Mouse (Mus musculus) kidney, embryonic 16.5 days (tissue): ENCODE measurements around the gene Pimreg. TPM values are rescaled to one million over a fixed set of nuclear protein-coding genes. Genes with fewer than 3 reads are reported as not detected.

Experiments
- ATAC-seq: fragments of 200-750 bp; cut with Nextera tagmentation; 2 replicates; pipeline ENCODE4 v1.8.0; 2017; ENCODE audit warnings: moderate TSS enrichment; ENCODE audit not compliant: low FRiP score, low TSS enrichment
- H3K27ac ChIP-seq: fragments of 300-500 bp; sonication (generic); 2 replicates; pipeline ENCODE4 v1.5.1; 2014; ENCODE audit warnings: low read length
- H3K27me3 ChIP-seq: fragments of 300-500 bp; sonication (generic); 2 replicates; pipeline ENCODE4 v1.6.1; 2014; ENCODE audit warnings: low read length, control low read depth, mixed read lengths; ENCODE audit not compliant: insufficient read depth
- H3K36me3 ChIP-seq: fragments of 300-500 bp; sonication (generic); 2 replicates; pipeline ENCODE4 v1.6.1; 2014; ENCODE audit warnings: low read length, control low read depth, mixed read lengths; ENCODE audit not compliant: insufficient read depth
- H3K4me1 ChIP-seq: fragments of 300-500 bp; sonication (generic); 2 replicates; pipeline ENCODE4 v1.6.1; 2014; ENCODE audit warnings: low read length, control low read depth, mixed read lengths; ENCODE audit not compliant: insufficient read depth
- H3K4me2 ChIP-seq: fragments of 300-500 bp; sonication (generic); replicated peaks from 2 replicates; pipeline ENCODE4 v1.6.1; 2014; ENCODE audit warnings: low read depth, low read length
- H3K4me3 ChIP-seq: fragments of 300-500 bp; sonication (generic); 2 replicates; pipeline ENCODE4 v1.5.1; 2014; ENCODE audit warnings: mild to moderate bottlenecking, low read length
- H3K9ac ChIP-seq: fragments of 300-500 bp; sonication (generic); replicated peaks from 2 replicates; pipeline ENCODE4 v1.6.1; 2014; ENCODE audit warnings: low read length
- H3K9me3 ChIP-seq: fragments of 300-500 bp; sonication (generic); 2 replicates; pipeline ENCODE4 v1.6.1; 2016; ENCODE audit warnings: low read length, control low read depth
- WGBS: fragments of 180-500 bp; shearing (Covaris S2); extraction: QIAGEN DNeasy Blood & Tissue Kit; methylation state at CpG from one replicate; pipeline ENCODE4 v1.1.7; 2014; 5-methylcytosine and 5-hydroxymethylcytosine counted together
- polyA plus RNA-seq: library from polyadenylated mRNA; unstranded; fragments of >200 nt; fragmentation: Nextera tagmentation; extraction: Ambion mirVana; gene quantifications from 2 replicates; pipeline ENCODE4 v1.2.1, GENCODE M21; 2015

Gene Pimreg
- polyA plus RNA-seq, 1 experiment from 2014 or later, result 131 TPM

GRCm38 (mm10) chr11:72055176-72055575 lies 13.3 kb downstream of the Pimreg start:
- H3K36me3 ChIP-seq, result no peaks in the 10 kb centered on the region
- 16% methylated on average over 2 of the region's 2 CpGs for WGBS

GRCm38 (mm10) chr11:72057166-72057565 lies 15.3 kb downstream of the Pimreg start:
- no peaks in the 10 kb centered on the region; the same call in 1 of the 2 replicates for H3K27me3 ChIP-seq
- H3K4me2 ChIP-seq, result no peak overlapping the region
- no peaks in the 10 kb centered on the region for H3K36me3 ChIP-seq
- no peak overlapping the region for H3K9ac ChIP-seq
- no peaks in the 10 kb centered on the region for H3K4me1 ChIP-seq
- ATAC-seq, result no peak
- 70% methylated on average over 3 of the region's 3 CpGs for WGBS
- no peaks in the 10 kb centered on the region for H3K9me3 ChIP-seq
- no peak overlapping the region for H3K4me3 ChIP-seq
- H3K27ac ChIP-seq, result no peak overlapping the region

More at GRCm38 (mm10) chr11:72055176-72055575, 13.3 kb downstream of the Pimreg start:
- no peak for ATAC-seq
- H3K27ac ChIP-seq, result no peak overlapping the region
- peaks cover 9% of the 10 kb centered on the region for H3K4me1 ChIP-seq
- H3K9ac ChIP-seq, result no peak overlapping the region
- no peaks in the 10 kb centered on the region for H3K9me3 ChIP-seq
- peaks cover 3% of the 10 kb centered on the region; the same call in 1 of the 2 replicates for H3K27me3 ChIP-seq
- no peak overlapping the region for H3K4me2 ChIP-seq
- no peak overlapping the region for H3K4me3 ChIP-seq

GRCm38 (mm10) chr11:72060416-72060815 lies 18.6 kb downstream of the Pimreg start:
- Histone ChIP-seq H3K36me3 (no peaks in the 10 kb centered on the region), H3K9ac (no peak overlapping the region), H3K4me2 (no peak overlapping the region), H3K4me1 (no peaks in the 10 kb centered on the region), H3K9me3 (peaks cover 9% of the 10 kb centered on the region; the same call in 1 of the 2 replicates), H3K4me3 (no peak overlapping the region), H3K27ac (no peak overlapping the region), H3K27me3 (no peaks in the 10 kb centered on the region)
- ATAC-seq, result no peak
- 75% methylated on average over 9 of the region's 9 CpGs for WGBS

- no peak for ATAC-seq
- Histone ChIP-seq H3K9ac (no peak overlapping the region), H3K27me3 (no peaks in the 10 kb centered on the region), H3K4me2 (no peak overlapping the region), H3K36me3 (no peaks in the 10 kb centered on the region), H3K9me3 (peaks cover 9% of the 10 kb centered on the region; the same call in 1 of the 2 replicates), H3K4me3 (no peak overlapping the region), H3K27ac (no peak overlapping the region), H3K4me1 (no peaks in the 10 kb centered on the region)
- WGBS, result 67% methylated on average over 13 of the region's 13 CpGs
Observed at GRCm38 (mm10) chr11:72061093-72061620, 19.3 kb downstream of the Pimreg start.

- H3K4me1 ChIP-seq, result no peaks in the 10 kb centered on the region
- 82% methylated on average over 6 of the region's 6 CpGs for WGBS
- H3K36me3 ChIP-seq, result no peaks in the 10 kb centered on the region
- H3K9me3 ChIP-seq, result peaks cover 9% of the 10 kb centered on the region; the same call in 1 of the 2 replicates
- no peak overlapping the region for H3K4me3 ChIP-seq
- H3K27ac ChIP-seq, result no peak overlapping the region
- no peaks in the 10 kb centered on the region for H3K27me3 ChIP-seq
- no peak overlapping the region for H3K4me2 ChIP-seq
- no peak for ATAC-seq
- H3K9ac ChIP-seq, result no peak overlapping the region
Observed at GRCm38 (mm10) chr11:72064414-72064813, 22.6 kb downstream of the Pimreg start.

GRCm38 (mm10) chr11:72065103-72065502 lies 23.3 kb downstream of the Pimreg start:
- Histone ChIP-seq H3K36me3 (no peaks in the 10 kb centered on the region), H3K4me1 (no peaks in the 10 kb centered on the region), H3K9ac (no peak overlapping the region), H3K9me3 (peaks cover 9% of the 10 kb centered on the region; the same call in 1 of the 2 replicates), H3K4me2 (no peak overlapping the region), H3K27ac (no peak overlapping the region), H3K27me3 (peaks cover 4% of the 10 kb centered on the region; the same call in 1 of the 2 replicates), H3K4me3 (no peak overlapping the region)
- WGBS, result 93% methylated on average over 8 of the region's 8 CpGs
- ATAC-seq, result no peak

- Histone ChIP-seq H3K4me3 (no peak overlapping the region), H3K9ac (no peak overlapping the region), H3K27ac (no peak overlapping the region), H3K9me3 (peaks cover 9% of the 10 kb centered on the region; the same call in 1 of the 2 replicates), H3K36me3 (no peaks in the 10 kb centered on the region), H3K27me3 (peaks cover 8% of the 10 kb centered on the region; the same call in 1 of the 2 replicates), H3K4me2 (no peak overlapping the region), H3K4me1 (no peaks in the 10 kb centered on the region)
- 38% methylated on average over 6 of the region's 6 CpGs for WGBS
- no peak for ATAC-seq
Observed at GRCm38 (mm10) chr11:72066330-72066729, 24.5 kb downstream of the Pimreg start.

GRCm38 (mm10) chr11:72067326-72067725 lies 25.5 kb downstream of the Pimreg start:
- ATAC-seq, result no peak
- Histone ChIP-seq H3K9me3 (peaks cover 9% of the 10 kb centered on the region; the same call in 1 of the 2 replicates), H3K9ac (no peak overlapping the region), H3K4me1 (no peaks in the 10 kb centered on the region), H3K27me3 (peaks cover 8% of the 10 kb centered on the region; the same call in 1 of the 2 replicates), H3K4me3 (no peak overlapping the region), H3K27ac (no peak overlapping the region), H3K36me3 (no peaks in the 10 kb centered on the region), H3K4me2 (no peak overlapping the region)
- 82% methylated on average over 5 of the region's 5 CpGs for WGBS

GRCm38 (mm10) chr11:72068026-72068425 lies 26.2 kb downstream of the Pimreg start:
- Histone ChIP-seq H3K4me1 (no peaks in the 10 kb centered on the region), H3K36me3 (no peaks in the 10 kb centered on the region), H3K4me2 (no peak overlapping the region), H3K4me3 (no peak overlapping the region), H3K9me3 (peaks cover 9% of the 10 kb centered on the region; the same call in 1 of the 2 replicates), H3K9ac (no peak overlapping the region), H3K27me3 (peaks cover 8% of the 10 kb centered on the region; the same call in 1 of the 2 replicates), H3K27ac (no peak overlapping the region)
- WGBS, result 69% methylated on average over 7 of the region's 7 CpGs
- no peak for ATAC-seq

GRCm38 (mm10) chr11:72070733-72071132 lies 28.9 kb downstream of the Pimreg start:
- Histone ChIP-seq H3K9me3 (no peaks in the 10 kb centered on the region), H3K36me3 (no peaks in the 10 kb centered on the region), H3K4me3 (no peak overlapping the region), H3K4me1 (no peaks in the 10 kb centered on the region), H3K9ac (no peak overlapping the region), H3K27me3 (peaks cover 8% of the 10 kb centered on the region; the same call in 1 of the 2 replicates), H3K4me2 (no peak overlapping the region), H3K27ac (no peak overlapping the region)
- no peak for ATAC-seq
- 81% methylated on average over 9 of the region's 9 CpGs for WGBS
